Mouse (Mus musculus): ENCODE data around the gene Luc7l.
"Not testable (repeated sequence)": the region's sequence is repeated elsewhere in the genome, so short reads cannot be mapped to it uniquely, and the experiment has no call there.

Luc7l gene

GRCm38 (mm10) chr17:26251886-26252538 lies 684 bp upstream of the Luc7l start:
- no peak for DNase-seq (ENCODE audit: low read depth, low spot score)

DNA sequence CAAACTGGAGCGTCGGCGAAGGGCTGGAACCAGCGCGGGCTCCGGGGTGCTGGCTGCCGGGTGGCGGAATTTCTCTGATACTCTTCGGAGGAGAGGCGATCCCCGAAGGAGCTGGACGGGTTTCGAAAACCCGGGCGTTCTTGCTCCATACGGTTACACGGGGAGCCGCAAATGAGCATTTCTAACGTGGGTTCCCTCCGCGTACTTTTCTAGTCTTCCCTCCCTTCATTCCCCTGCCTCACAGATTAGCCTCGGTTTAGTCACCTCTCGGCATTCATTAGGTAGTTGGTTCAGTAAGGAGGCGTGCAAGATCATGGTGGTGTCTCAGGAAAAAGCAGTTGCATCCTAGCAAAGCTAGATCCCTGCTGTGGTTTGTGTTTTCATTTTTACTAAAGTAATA lies 703 bp downstream of the Luc7l start:
- DNase-seq (ENCODE audit: low read depth, low spot score), result no peak

- no peak for DNase-seq (ENCODE audit: low read depth, low spot score)
Observed at GRCm38 (mm10) chr17:26255313-26255712, 2.6 kb downstream of the Luc7l start.

DNA sequence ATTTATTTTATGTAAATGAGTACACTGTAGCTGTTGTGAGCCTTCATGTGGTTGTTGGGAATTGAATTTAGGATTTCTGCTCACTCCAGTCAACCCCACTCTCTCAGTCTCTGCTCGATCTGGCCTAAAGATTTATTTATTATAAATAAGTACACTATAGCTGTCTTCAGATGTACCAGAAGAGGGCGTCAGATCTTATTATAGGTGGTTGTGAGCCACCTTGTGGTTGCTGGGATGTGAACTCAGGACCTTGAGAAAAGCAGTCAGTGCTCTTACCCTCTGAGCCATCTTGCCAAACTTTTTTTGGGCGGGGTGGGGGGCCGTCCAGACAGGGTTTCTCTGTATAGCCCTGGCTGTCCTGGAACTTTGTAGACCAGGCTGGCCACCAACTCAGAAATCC lies 9.1 kb downstream of the Luc7l start:
- DNase-seq (ENCODE audit: low read depth, low spot score), result no peak

GRCm38 (mm10) chr17:26262384-26262783 lies 9.7 kb downstream of the Luc7l start:
- no peak for DNase-seq (ENCODE audit: low read depth, low spot score)

GRCm38 (mm10) chr17:26268851-26269250 lies 16.2 kb downstream of the Luc7l start:
- DNase-seq (ENCODE audit: low read depth, low spot score), result no peak

GRCm38 (mm10) chr17:26269577-26269976 lies 16.9 kb downstream of the Luc7l start:
- not testable (repeated sequence) for DNase-seq (ENCODE audit: low read depth, low spot score)

- DNase-seq (ENCODE audit: low read depth, low spot score), result no peak
Observed at GRCm38 (mm10) chr17:26272586-26272985, 19.9 kb downstream of the Luc7l start.

- DNase-seq (ENCODE audit: low read depth, low spot score), result no peak
Observed at GRCm38 (mm10) chr17:26275933-26276332, 23.2 kb downstream of the Luc7l start.

DNA sequence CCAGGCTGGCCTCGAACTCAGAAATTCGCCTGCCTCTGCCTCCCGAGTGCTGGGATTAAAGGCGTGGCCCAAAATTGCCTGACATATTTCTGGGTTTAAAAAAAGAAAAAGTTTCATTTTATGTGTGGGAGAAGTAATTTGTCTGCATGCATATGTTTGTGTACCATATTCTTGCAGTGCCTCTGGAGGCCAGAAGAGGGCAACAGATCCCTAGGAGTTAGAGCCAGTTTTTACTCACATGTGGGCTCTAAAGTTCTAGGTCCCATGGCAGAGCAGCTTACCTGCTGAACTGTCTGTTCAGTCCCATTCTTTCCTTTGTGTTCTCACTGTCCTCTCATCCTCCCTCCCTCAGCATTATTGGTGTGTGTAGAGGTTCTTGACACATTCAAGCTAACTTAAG lies 24.0 kb downstream of the Luc7l start:
- DNase-seq (ENCODE audit: low read depth, low spot score), result peak; percentile 46

DNA sequence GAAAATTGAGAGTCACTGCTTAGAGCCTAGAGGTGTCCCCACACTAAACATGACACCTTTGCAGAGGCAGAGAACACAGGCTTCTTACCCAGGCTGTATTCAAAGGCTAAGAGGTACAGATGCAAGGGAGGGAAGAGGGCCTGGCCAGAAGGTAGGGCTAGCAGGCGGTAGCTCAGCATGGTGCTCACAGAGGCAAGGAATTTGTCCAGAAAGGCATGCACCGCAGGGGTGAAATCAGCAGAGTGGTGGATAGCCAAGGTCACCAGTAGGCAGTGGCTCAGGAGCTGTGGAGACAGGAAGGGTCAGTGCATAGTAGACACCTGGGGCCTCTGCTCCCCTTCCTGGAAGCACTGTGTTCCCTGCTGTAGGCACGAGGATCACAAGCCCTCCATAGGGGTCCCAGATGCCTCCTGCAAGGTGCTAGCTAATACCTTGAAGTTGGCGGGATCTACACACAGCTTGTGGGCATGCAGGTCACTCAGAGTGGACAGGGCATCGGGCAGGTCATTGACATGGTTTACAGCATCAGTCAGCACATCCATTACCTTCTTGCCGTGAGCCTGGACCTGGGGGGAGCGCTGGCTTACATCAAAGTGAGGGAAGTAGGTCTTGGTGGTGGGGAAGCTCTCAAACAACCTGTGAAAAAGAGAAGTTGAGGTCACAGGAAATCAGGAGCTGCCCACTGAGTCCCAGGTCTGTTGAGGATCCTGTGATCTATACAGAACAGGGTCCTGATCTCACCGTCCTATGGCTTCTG lies 33.7 kb downstream of the Luc7l start:
- peak; percentile 35 for DNase-seq (ENCODE audit: low read depth, low spot score)

DNA sequence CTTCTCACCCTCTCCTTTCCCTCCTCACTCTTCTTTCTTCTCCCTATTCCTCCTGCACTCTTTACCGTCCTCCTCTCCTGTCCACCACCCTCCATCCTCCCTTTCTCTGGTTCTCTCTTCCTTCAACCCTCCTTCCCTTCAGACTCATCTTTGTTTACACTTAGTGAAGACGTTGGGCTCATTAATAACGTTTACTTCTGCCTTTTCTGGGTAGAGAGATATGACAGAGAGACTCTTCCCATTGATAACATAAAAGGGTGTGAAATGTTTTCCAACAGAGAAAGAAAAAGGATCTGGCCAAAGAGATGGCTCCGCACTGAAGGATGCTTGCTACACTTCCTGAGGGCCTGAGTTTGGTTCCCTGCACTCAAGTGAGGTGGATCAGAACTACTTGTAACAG lies 36.8 kb downstream of the Luc7l start:
- DNase-seq (ENCODE audit: low read depth, low spot score), result no peak

DNA sequence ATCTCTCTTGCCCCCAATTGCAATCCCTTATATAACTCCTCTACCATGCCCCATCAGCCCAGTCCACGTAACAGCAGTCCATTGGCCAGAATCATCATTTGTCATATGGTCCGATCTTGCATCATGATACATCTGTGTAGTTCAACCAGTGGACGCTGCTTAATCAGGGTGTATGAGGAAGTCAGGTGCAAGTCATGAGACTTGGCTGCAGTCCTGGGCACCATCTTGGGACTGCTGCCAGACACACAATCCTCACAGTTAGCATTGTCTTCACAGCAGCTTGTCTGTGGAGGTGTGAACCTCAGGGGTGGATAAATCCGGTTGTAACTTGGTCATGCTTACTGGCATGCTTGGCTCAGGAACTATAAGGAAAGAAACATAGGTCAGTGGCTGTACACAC lies 45.6 kb downstream of the Luc7l start:
- not testable (repeated sequence) for DNase-seq (ENCODE audit: low read depth, low spot score)

GRCm38 (mm10) chr17:26314291-26314690 lies 61.6 kb downstream of the Luc7l start:
- peak; percentile 86 for DNase-seq (ENCODE audit: low read depth, low spot score)

DNA sequence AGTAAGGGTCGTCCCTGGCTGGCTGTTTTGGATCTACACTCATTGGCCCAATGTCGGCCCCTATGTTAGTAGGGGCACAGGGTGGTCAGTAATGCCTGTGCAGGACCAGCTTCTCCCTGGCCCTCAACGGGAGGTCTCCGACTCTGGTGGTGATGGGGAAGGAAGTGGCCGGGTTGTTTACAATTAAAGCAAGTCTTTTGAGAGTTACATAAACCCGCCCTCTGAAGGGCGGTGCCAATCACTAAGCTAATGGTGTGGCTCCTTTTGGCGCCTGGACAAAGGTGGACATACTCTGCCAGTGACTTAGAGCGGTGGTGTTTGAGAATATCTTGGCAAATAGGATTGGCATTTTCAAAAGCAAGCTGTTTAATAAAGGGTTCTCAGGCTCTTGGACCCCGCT lies 62.8 kb downstream of the Luc7l start:
- no peak for DNase-seq (ENCODE audit: low read depth, low spot score)

DNA sequence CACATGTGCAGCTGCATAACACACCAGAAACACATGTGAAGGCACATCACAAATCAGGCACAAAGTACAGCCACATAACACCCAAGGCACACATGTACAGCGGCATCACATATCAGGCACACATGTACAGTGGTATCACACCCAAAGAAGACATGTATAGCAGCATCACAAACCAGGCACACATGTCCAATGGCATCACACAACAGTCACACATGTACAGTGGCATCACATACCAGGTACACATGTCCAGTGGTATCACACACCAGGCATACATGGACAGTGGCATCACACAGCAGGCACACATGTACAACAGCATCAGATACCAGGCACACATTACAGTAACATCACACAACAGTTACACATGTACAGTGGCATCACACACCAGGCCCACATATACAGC lies 65.7 kb downstream of the Luc7l start:
- DNase-seq (ENCODE audit: low read depth, low spot score), result no peak
